In genomic region chr5:37467646-37468045, GRCm38 (mm10) we compare ENCODE assay signal across 24 mouse cellular contexts.
DNase-seq lines count a peak whose midpoint lies in the region; ATAC-seq and TF ChIP-seq lines count a peak whose summit lies in the region.
"Had no signal": no experiment of that assay in that cellular context is flagged by ENCODE, and none has a peak within 500 bp of the region (broad histone marks: within the 10 kb centered on the region; RNA-seq: fewer than 3 reads in every experiment).

No protein-coding gene starts in this region.

- 61% methylated on average over 2 of the region's 2 CpGs for WGBS in heart, embryonic 10.5 days
- 89% methylated on average over 2 of the region's 2 CpGs for WGBS in hindbrain, embryonic 13.5 days

- H3K4me3 ChIP-seq in heart, embryonic 10.5 days = no peak overlapping the region
- H3K4me3 ChIP-seq in myocyte = no peak overlapping the region
- no peak overlapping the region for H3K4me3 ChIP-seq in hindbrain, embryonic 13.5 days
- H3K4me3 ChIP-seq: embryonic facial prominence, embryonic 10.5 days; embryonic facial prominence, embryonic 12.5 days; forebrain, embryonic 10.5 days; forebrain, embryonic 12.5 days had no signal

- in situ Hi-C loops in Patski (cut with MboI; ENCODE audit: low pct_unique_long_range_greater_than_20kb) = no loop called here

- H3K79me2 ChIP-seq in myocyte (ENCODE audit: control insufficient read depth, insufficient read depth) = no peaks in the 10 kb centered on the region

- peaks cover 8% of the 10 kb centered on the region; the same call in 1 of the 2 replicates for H3K4me1 ChIP-seq in heart, embryonic 10.5 days
- H3K4me1 ChIP-seq in hindbrain, embryonic 13.5 days (replicated peaks) = no peaks in the 10 kb centered on the region
- H3K4me1 ChIP-seq: embryonic facial prominence, embryonic 12.5 days; forebrain, embryonic 10.5 days; forebrain, embryonic 12.5 days had no signal

- no peak for ATAC-seq in Patski
- ATAC-seq in hindbrain, embryonic 13.5 days (ENCODE audit: low FRiP score) = no peak
- ATAC-seq: CD4-positive, CD25-positive, alpha-beta regulatory T cell, adult 4 months; forebrain, embryonic 14.5 days; forebrain, embryonic 16.5 days had no signal

- no peak overlapping the region for H3K27ac ChIP-seq in heart, embryonic 10.5 days
- no peak overlapping the region for H3K27ac ChIP-seq in hindbrain, embryonic 13.5 days
- H3K27ac ChIP-seq: embryonic facial prominence, embryonic 10.5 days; embryonic facial prominence, embryonic 12.5 days; forebrain, embryonic 10.5 days; forebrain, embryonic 12.5 days had no signal

- no peaks in the 10 kb centered on the region for H3K27me3 ChIP-seq in heart, embryonic 10.5 days (ENCODE audit: insufficient read depth, poor library complexity, severe bottlenecking)
- H3K27me3 ChIP-seq in Patski (no peaks in the 10 kb centered on the region), myocyte (ENCODE audit: control insufficient read depth, insufficient read depth, insufficient read length) (peaks cover 3% of the 10 kb centered on the region)
- no peaks in the 10 kb centered on the region for H3K27me3 ChIP-seq in hindbrain, embryonic 13.5 days
- H3K27me3 ChIP-seq: embryonic facial prominence, embryonic 12.5 days; forebrain, embryonic 12.5 days had no signal

- no peak overlapping the region for H3ac ChIP-seq in myocyte (ENCODE audit: control insufficient read depth, insufficient read length)

- H3K9me3 ChIP-seq in heart, embryonic 10.5 days = no peaks in the 10 kb centered on the region
- H3K9me3 ChIP-seq in hindbrain, embryonic 13.5 days = 0 out of 2 replicates have a peak, but pooled peaks cover 2% of the 10 kb centered on the region
- H3K9me3 ChIP-seq: embryonic facial prominence, embryonic 10.5 days; embryonic facial prominence, embryonic 12.5 days; forebrain, embryonic 10.5 days; forebrain, embryonic 12.5 days had no signal

- no peak for TF ChIP-seq CTCF in Patski (IDR thresholded peaks at IDR 0.05)

- H3K36me3 ChIP-seq in heart, embryonic 10.5 days = no peaks in the 10 kb centered on the region
- no peaks in the 10 kb centered on the region for H3K36me3 ChIP-seq in myocyte (ENCODE audit: control insufficient read depth, insufficient read depth)
- H3K36me3 ChIP-seq in hindbrain, embryonic 13.5 days = no peaks in the 10 kb centered on the region
- H3K36me3 ChIP-seq: embryonic facial prominence, embryonic 10.5 days; embryonic facial prominence, embryonic 12.5 days; forebrain, embryonic 10.5 days; forebrain, embryonic 12.5 days; G1E had no signal

- CTCF ChIA-PET in Patski (lab: Charles Lee) = interaction anchor here (1.5 kb wide), 1 partner anchor 25 kb away, joined by 4 read pairs; no protein-coding TSS in a partner anchor

- no peak for TF ChIP-seq POLR2A in myocyte (IDR thresholded peaks at IDR 0.05; ENCODE audit: insufficient read length, low read depth)

- no peak overlapping the region for H3K9ac ChIP-seq in hindbrain, embryonic 13.5 days
- H3K9ac ChIP-seq: embryonic facial prominence, embryonic 12.5 days; forebrain, embryonic 12.5 days had no signal

- peak; percentile 4 for DNase-seq in heart, adult 8-10 months (ENCODE audit: low spot score)
- no peak for DNase-seq in heart, embryonic 10.5 days (ENCODE audit: low spot score)
- DNase-seq in Muller cell, postnatal 12 days (ENCODE audit: inconsistent ontology term) = peak; percentile 36
- peak; percentile 7 for DNase-seq in Patski (ENCODE audit: low read depth, low spot score)
- DNase-seq in adrenal gland, adult 18-20 months (ENCODE audit: low spot score in 2 of 2) = no peak
- DNase-seq in frontal cortex, postnatal 10 days (ENCODE audit: low spot score in 2 of 2) = no peak
- DNase-seq: adrenal gland, adult 8-10 months; adrenal gland, postnatal 14 days; adrenal gland, postnatal 36 days; cerebellum, adult 11-12 months; cerebellum, adult 2 months; cerebellum, adult 9-10 months; cerebellum, postnatal 10 days; cerebellum, postnatal 25 days had no signal

- no peak overlapping the region for H3K4me2 ChIP-seq in myocyte (ENCODE audit: low read depth)
- no peak overlapping the region for H3K4me2 ChIP-seq in hindbrain, embryonic 13.5 days
- H3K4me2 ChIP-seq: embryonic facial prominence, embryonic 12.5 days; forebrain, embryonic 12.5 days had no signal

- POLR2A ChIA-PET in Patski (lab: Charles Lee) = no interaction called here

TF ChIP-seq in myocyte, 11 proteins besides CTCF, POLR2A, EP300 and RAD21:
- TF ChIP-seq USF1 (IDR thresholded peaks at IDR 0.05; ENCODE audit: low read depth) (peak; percentile 46), MYOG (IDR thresholded peaks at IDR 0.05; ENCODE audit: control insufficient read depth in 1 of 3, insufficient read depth in 1 of 3, insufficient read length in 2 of 3, low read depth in 2 of 3) (no peak)

Comparison
In these comparisons a context has a peak if more than half of its experiments do, and no peak if none do; other contexts are left out.
1. DNase-seq: peak in heart, adult 8-10 months (single experiment), Muller cell, postnatal 12 days (single experiment) and Patski (single experiment); none in heart, embryonic 10.5 days (single experiment), adrenal gland, adult 18-20 months (0 of 2) and frontal cortex, postnatal 10 days (0 of 2).